Mouse (Mus musculus) MEL (cell line): ENCODE measurements around the gene Prox2.

ENCODE experiments used
- BHLHE40 ChIP-seq: IDR thresholded peaks from 2 replicates; pipeline ENCODE4 v1.6.1; 2012; ENCODE audit warnings: low read depth, mild to moderate bottlenecking, inconsistent platforms, low read length, improper control_type of control experiment, borderline replicate concordance
- CHD1 ChIP-seq: IDR thresholded peaks from 2 replicates; pipeline ENCODE4 v1.6.1; 2012; ENCODE audit warnings: low read depth, mild to moderate bottlenecking, inconsistent platforms, low read length, improper control_type of control experiment
- CTCF ChIP-seq, 3 experiments: IDR thresholded peaks in 2 of 3; conservative IDR thresholded peaks in 1 of 3; 2 replicates each; pipeline ENCODE4 v1.5.1; 2011 to 2012; ENCODE audit warnings: low read length in 3 of 3, low read depth in 2 of 3, mild to moderate bottlenecking in 2 of 3, improper control_type of control experiment in 1 of 3, inconsistent platforms in 1 of 3, mixed read lengths in 1 of 3, moderate library complexity in 1 of 3; ENCODE audit not compliant: control insufficient read depth in 1 of 3, insufficient read depth in 1 of 3, poor library complexity in 1 of 3, severe bottlenecking in 1 of 3
- EP300 ChIP-seq, 2 experiments: IDR thresholded peaks; 2 replicates each; pipeline ENCODE4 v1.6.1; 2011; ENCODE audit warnings: improper control_type of control experiment in 2 of 2, low read length in 2 of 2, low read depth in 1 of 2, mild to moderate bottlenecking in 1 of 2
- GATA1 ChIP-seq: IDR thresholded peaks from 2 replicates; pipeline ENCODE4 v1.6.1; 2011; ENCODE audit warnings: low read depth, low read length, improper control_type of control experiment
- POLR2A ChIP-seq, 2 experiments: IDR thresholded peaks; 2 replicates each; pipeline ENCODE4 v1.6.1; 2011 to 2012; ENCODE audit warnings: low read length in 2 of 2, mild to moderate bottlenecking in 2 of 2, control low read depth in 1 of 2, improper control_type of control experiment in 1 of 2, low read depth in 1 of 2, moderate library complexity in 1 of 2; ENCODE audit not compliant: control insufficient read depth in 1 of 2, insufficient read depth in 1 of 2, poor library complexity in 1 of 2

GRCm38 (mm10) chr12:85145630-85146029 is 35.1 kb upstream of the Prox2 start:
- TF ChIP-seq EP300 (IDR thresholded peaks at IDR 0.05; ENCODE audit: low read depth in 1 of 2, low read length in 2 of 2), result no peak
- TF ChIP-seq POLR2A (IDR thresholded peaks at IDR 0.05; ENCODE audit: control insufficient read depth in 1 of 2, insufficient read depth in 1 of 2, low read depth in 1 of 2, low read length in 2 of 2, poor library complexity in 1 of 2), result no peak
- no peak for TF ChIP-seq GATA1
- no peak for TF ChIP-seq CTCF (IDR thresholded peaks at IDR 0.05 in 2 of 3, conservative IDR thresholded peaks at IDR 0.05 in 1 of 3; ENCODE audit: control insufficient read depth in 1 of 3, insufficient read depth in 1 of 3, low read depth in 2 of 3, low read length in 3 of 3, poor library complexity in 1 of 3, severe bottlenecking in 1 of 3)
- no peak for TF ChIP-seq BHLHE40
- TF ChIP-seq CHD1, result no peak
